Mouse (Mus musculus) left cerebral cortex, postnatal 36 days (tissue): ENCODE measurements around the gene 2210016F16Rik. TPM values are rescaled to one million over a fixed set of nuclear protein-coding genes. Genes with fewer than 3 reads are reported as not detected.
A peak's percentile ranks its signal among the peaks of the same experiment; 100 is the strongest.
"Not testable (repeated sequence)": the region's sequence is repeated elsewhere in the genome, so short reads cannot be mapped to it uniquely, and the experiment has no call there.

ENCODE experiments used
- DNase-seq, 2 experiments: peaks; one replicate each; pipeline ENCODE4 v3.0.0; 2021 to 2022; ENCODE audit warnings: low spot score in 2 of 2, mixed read lengths in 1 of 2
- intact Hi-C: fragments of 180-260 bp; cut with DNase I; formaldehyde crosslinking; loops from one replicate; pipeline ENCODE4 v1.15.1; 2025
- total RNA-seq, 2 experiments: library from RNA; stranded (reverse); gene quantifications; 2 replicates each; pipeline ENCODE4 v1.2.3; 2021

The 2210016F16Rik gene
- total RNA-seq: 1 to 10 TPM; 7.1 to 7.4 TPM

- peak; percentile 52 to 55 for DNase-seq
- intact Hi-C loops: loop anchor here (5.0 to 10.0 kb wide), 2 partner anchors 157 to 370 kb away; no protein-coding TSS in a partner anchor
Measured at GRCm38 (mm10) chr13:58384779-58385546, at the start of gene 2210016F16Rik. Gene 2210016F16Rik (minus strand): TSS chr13:58385225.

GRCm38 (mm10) chr13:58423061-58423660 lies 38.1 kb upstream of the 2210016F16Rik start:
- no peak for DNase-seq
- intact Hi-C loops: no loop called here

GRCm38 (mm10) chr13:58422242-58422641 lies 37.2 kb upstream of the 2210016F16Rik start:
- intact Hi-C loops: no loop called here
- DNase-seq: no peak

GRCm38 (mm10) chr13:58421026-58421425 lies 36.0 kb upstream of the 2210016F16Rik start:
- intact Hi-C loops: no loop called here
- DNase-seq: no peak

- DNase-seq: no peak
- intact Hi-C loops: no loop called here
Measured at GRCm38 (mm10) chr13:58419266-58419665, 34.2 kb upstream of the 2210016F16Rik start.

GRCm38 (mm10) chr13:58418656-58419055 lies 33.6 kb upstream of the 2210016F16Rik start:
- no peak for DNase-seq
- intact Hi-C loops: no loop called here

GRCm38 (mm10) chr13:58415838-58416237 lies 30.8 kb upstream of the 2210016F16Rik start:
- DNase-seq: no peak
- intact Hi-C loops: no loop called here

- no peak for DNase-seq
- intact Hi-C loops: no loop called here
Measured at GRCm38 (mm10) chr13:58415374-58415773, 30.3 kb upstream of the 2210016F16Rik start.

GRCm38 (mm10) chr13:58411073-58411472 lies 26.0 kb upstream of the 2210016F16Rik start:
- DNase-seq: no peak
- intact Hi-C loops: no loop called here

GRCm38 (mm10) chr13:58403243-58403642 lies 18.2 kb upstream of the 2210016F16Rik start, which contains the start of gene Hnrnpk:
Gene Hnrnpk (minus strand): TSS chr13:58403343.
- not testable (repeated sequence) for DNase-seq
- intact Hi-C loops: loop anchor here (2.0 kb wide), 1 partner anchor 140 kb away; no protein-coding TSS in a partner anchor

- intact Hi-C loops: loop anchor here (2.0 kb wide), 1 partner anchor 140 kb away; no protein-coding TSS in a partner anchor
- no peak for DNase-seq
Measured at GRCm38 (mm10) chr13:58402744-58403110, 17.7 kb upstream of the 2210016F16Rik start.

GRCm38 (mm10) chr13:58402003-58402743 lies 17.1 kb upstream of the 2210016F16Rik start, which contains the start of gene Rmi1:
Gene Rmi1 (plus strand): TSS chr13:58402248.
- DNase-seq: peak; percentile 99
- intact Hi-C loops: loop anchor here (2.0 kb wide), 1 partner anchor 141 kb away; no protein-coding TSS in a partner anchor

- peak; percentile 73 to 78 for DNase-seq
- intact Hi-C loops: loop anchor here (2.0 kb wide), 1 partner anchor 141 kb away; no protein-coding TSS in a partner anchor
Measured at GRCm38 (mm10) chr13:58401135-58402002, 16.3 kb upstream of the 2210016F16Rik start.

GRCm38 (mm10) chr13:58400576-58400975 lies 15.6 kb upstream of the 2210016F16Rik start:
- DNase-seq: no peak
- intact Hi-C loops: no loop called here

GRCm38 (mm10) chr13:58397651-58398050 lies 12.6 kb upstream of the 2210016F16Rik start:
- intact Hi-C loops: no loop called here
- no peak for DNase-seq

- DNase-seq, intact Hi-C loops: not testable (repeated sequence)
Measured at GRCm38 (mm10) chr13:58394392-58394791, 9.4 kb upstream of the 2210016F16Rik start.

- intact Hi-C loops: loop anchor here (2.0 to 10.0 kb wide), 3 partner anchors 153 to 375 kb away; no protein-coding TSS in a partner anchor
- DNase-seq: no peak
Measured at GRCm38 (mm10) chr13:58389324-58389951, 4.4 kb upstream of the 2210016F16Rik start.

GRCm38 (mm10) chr13:58388379-58388778 lies 3.4 kb upstream of the 2210016F16Rik start:
- intact Hi-C loops: loop anchor here (2.0 to 10.0 kb wide), 3 partner anchors 154 to 374 kb away; no protein-coding TSS in a partner anchor

More at GRCm38 (mm10) chr13:58388379-58388778, 3.4 kb upstream of the 2210016F16Rik start:
- no peak for DNase-seq
